Mouse (Mus musculus): ENCODE measurements around the gene Slc16a7.

Gene Slc16a7

GRCm38 (mm10) chr10:125324149-125324834 is 65.0 kb downstream of the Slc16a7 start:
- no peak for DNase-seq (ENCODE audit: low spot score in 2 of 2)

- DNase-seq (ENCODE audit: low spot score in 2 of 2): no peak
These were observed 67.5 kb downstream of the Slc16a7 start for GRCm38 (mm10) chr10:125321446-125322428.

- no peak for DNase-seq (ENCODE audit: low spot score in 2 of 2)
These were observed 71.9 kb downstream of the Slc16a7 start for GRCm38 (mm10) chr10:125317317-125317716.

- no peak for DNase-seq (ENCODE audit: low spot score in 2 of 2)
These were observed 78.4 kb downstream of the Slc16a7 start for GRCm38 (mm10) chr10:125310855-125311254.

- no peak for DNase-seq (ENCODE audit: low spot score in 2 of 2)
These were observed 91.2 kb downstream of the Slc16a7 start for GRCm38 (mm10) chr10:125298036-125298435.

GRCm38 (mm10) chr10:125290320-125290719 is 98.9 kb downstream of the Slc16a7 start:
- DNase-seq (ENCODE audit: low spot score in 2 of 2): no peak

GRCm38 (mm10) chr10:125288560-125288959 is 100.7 kb downstream of the Slc16a7 start:
- DNase-seq (ENCODE audit: low spot score in 2 of 2): no peak

GRCm38 (mm10) chr10:125285386-125285785 is 103.9 kb downstream of the Slc16a7 start:
- DNase-seq (ENCODE audit: low spot score in 2 of 2): no peak

- DNase-seq (ENCODE audit: low spot score in 2 of 2): no peak
These were observed 114.0 kb downstream of the Slc16a7 start for GRCm38 (mm10) chr10:125275149-125275848.

- no peak for DNase-seq (ENCODE audit: low spot score in 2 of 2)
These were observed 114.6 kb downstream of the Slc16a7 start for GRCm38 (mm10) chr10:125274519-125275148.

- no peak for DNase-seq (ENCODE audit: low spot score in 2 of 2)
These were observed 115.5 kb downstream of the Slc16a7 start for GRCm38 (mm10) chr10:125273759-125274158.

GRCm38 (mm10) chr10:125271448-125271847 is 117.8 kb downstream of the Slc16a7 start:
- no peak for DNase-seq (ENCODE audit: low spot score in 2 of 2)

GRCm38 (mm10) chr10:125270266-125270665 is 119.0 kb downstream of the Slc16a7 start:
- no peak for DNase-seq (ENCODE audit: low spot score in 2 of 2)

GRCm38 (mm10) chr10:125266322-125266721 is 122.9 kb downstream of the Slc16a7 start:
- no peak for DNase-seq (ENCODE audit: low spot score in 2 of 2)

- no peak for DNase-seq (ENCODE audit: low spot score in 2 of 2)
These were observed 123.4 kb downstream of the Slc16a7 start for GRCm38 (mm10) chr10:125265901-125266300.

- no peak for DNase-seq (ENCODE audit: low spot score in 2 of 2)
These were observed 123.8 kb downstream of the Slc16a7 start for GRCm38 (mm10) chr10:125265467-125265866.

- DNase-seq (ENCODE audit: low spot score in 2 of 2): no peak
These were observed 124.3 kb downstream of the Slc16a7 start for GRCm38 (mm10) chr10:125264938-125265337.

GRCm38 (mm10) chr10:125255904-125256303 is 133.4 kb downstream of the Slc16a7 start:
- DNase-seq (ENCODE audit: low spot score in 2 of 2): no peak

GRCm38 (mm10) chr10:125214536-125214935 is 174.7 kb downstream of the Slc16a7 start:
- DNase-seq (ENCODE audit: low spot score in 2 of 2): no peak

GRCm38 (mm10) chr10:125213805-125214204 is 175.5 kb downstream of the Slc16a7 start:
- DNase-seq (ENCODE audit: low spot score in 2 of 2): no peak

- no peak for DNase-seq (ENCODE audit: low spot score in 2 of 2)
These were observed 201.7 kb downstream of the Slc16a7 start for GRCm38 (mm10) chr10:125187544-125187943.

GRCm38 (mm10) chr10:125185387-125185786 is 203.9 kb downstream of the Slc16a7 start:
- DNase-seq (ENCODE audit: low spot score in 2 of 2): no peak

All from urinary bladder, postnatal 4 days (tissue).